Mouse (Mus musculus): ENCODE results near the gene Nwd1. TPM values are rescaled to one million over a fixed set of nuclear protein-coding genes. Genes with fewer than 3 reads are reported as not detected.

The Nwd1 gene
- polyA plus RNA-seq, 1 experiment from 2014 or later: 0.09 TPM

DNA sequence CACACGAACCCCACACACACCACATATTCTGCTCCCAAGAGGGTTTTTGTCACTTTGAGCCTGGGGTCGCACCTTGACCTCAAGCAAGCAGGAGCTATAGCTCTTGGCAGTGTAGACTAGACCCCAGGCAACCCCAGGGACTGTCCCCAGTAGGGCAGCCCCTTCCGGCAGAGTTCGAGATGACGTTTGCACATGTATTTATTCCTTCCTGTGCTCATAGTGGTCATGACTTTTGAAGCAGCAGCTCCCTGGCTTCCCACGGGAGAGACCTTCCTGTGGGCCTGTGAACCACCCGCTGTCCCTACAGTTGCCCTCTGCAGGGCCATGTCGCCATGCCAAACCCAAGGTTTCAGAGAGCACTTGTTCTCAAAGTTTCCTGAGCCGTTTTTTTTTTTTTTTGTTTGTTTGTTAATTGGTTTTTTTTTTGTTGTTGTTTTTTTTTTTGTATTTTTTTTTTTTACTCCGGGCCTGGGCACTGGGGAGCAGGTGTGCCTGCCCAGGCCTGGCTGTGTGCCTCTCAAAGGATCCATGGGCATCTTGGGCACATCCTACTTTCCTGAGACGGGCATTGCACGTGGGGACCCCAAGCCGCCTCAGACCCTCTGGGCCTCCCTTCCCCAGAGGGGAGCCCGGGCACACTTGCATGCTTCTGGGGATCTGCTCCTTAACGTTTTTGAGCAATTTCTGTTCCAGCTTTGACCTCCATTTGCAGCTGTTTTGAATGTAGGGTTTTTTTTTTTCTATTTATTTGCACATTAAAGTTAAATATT, 111.1 kb downstream of the Nwd1 start:
- H3K36me3 ChIP-seq (ENCODE audit: insufficient read depth, low read length): peaks cover 53% of the 10 kb centered on the region
- ATAC-seq (ENCODE audit: low FRiP score, low TSS enrichment): no peak
- no peaks in the 10 kb centered on the region for H3K4me1 ChIP-seq (ENCODE audit: insufficient read depth, low read length)
- no peak overlapping the region for H3K4me2 ChIP-seq (replicated peaks; ENCODE audit: low read depth, low read length)
- no peak overlapping the region for H3K27ac ChIP-seq (ENCODE audit: low read length)
- no peak overlapping the region for H3K4me3 ChIP-seq (ENCODE audit: low read length)
- H3K9me3 ChIP-seq (ENCODE audit: low read length): no peaks in the 10 kb centered on the region
- H3K9ac ChIP-seq (replicated peaks; ENCODE audit: low read length): no peak overlapping the region
- no peaks in the 10 kb centered on the region for H3K27me3 ChIP-seq (ENCODE audit: insufficient read depth, low read length)
- 88% methylated on average over 15 of the region's 15 CpGs for WGBS

- Histone ChIP-seq H3K9me3 (ENCODE audit: low read length) (no peaks in the 10 kb centered on the region), H3K36me3 (ENCODE audit: insufficient read depth, low read length) (peaks cover 46% of the 10 kb centered on the region), H3K4me1 (ENCODE audit: insufficient read depth, low read length) (no peaks in the 10 kb centered on the region), H3K27ac (ENCODE audit: low read length) (no peak overlapping the region), H3K4me2 (replicated peaks; ENCODE audit: low read depth, low read length) (no peak overlapping the region), H3K4me3 (ENCODE audit: low read length) (no peak overlapping the region), H3K9ac (replicated peaks; ENCODE audit: low read length) (no peak overlapping the region), H3K27me3 (ENCODE audit: insufficient read depth, low read length) (no peaks in the 10 kb centered on the region)
- no peak for ATAC-seq (ENCODE audit: low FRiP score, low TSS enrichment)
These were observed 111.8 kb downstream of the Nwd1 start for GRCm38 (mm10) chr8:72758310-72758709.

DNA sequence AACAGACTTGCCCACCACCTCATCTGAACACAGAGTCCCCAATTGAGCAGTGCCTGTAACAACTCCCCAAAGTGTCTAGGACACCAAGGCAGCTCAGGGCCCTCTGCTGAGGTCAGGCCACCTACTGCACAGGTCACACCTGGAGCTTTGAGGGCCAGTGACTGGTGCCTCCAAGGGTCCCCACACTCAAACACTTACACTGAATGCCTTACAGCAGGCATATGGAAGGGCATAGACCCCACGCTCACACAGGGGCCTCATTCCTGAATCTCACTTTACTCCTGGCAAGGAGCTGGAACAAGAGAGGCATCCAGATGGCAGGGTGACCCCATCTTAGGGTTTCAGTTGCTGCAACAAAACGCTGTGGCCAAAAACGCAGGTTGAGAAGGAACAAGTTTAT, 113.7 kb downstream of the Nwd1 start:
- Histone ChIP-seq H3K4me3 (ENCODE audit: low read length) (no peak overlapping the region), H3K27ac (ENCODE audit: low read length) (no peak overlapping the region), H3K9me3 (ENCODE audit: low read length) (no peaks in the 10 kb centered on the region), H3K4me1 (ENCODE audit: insufficient read depth, low read length) (no peaks in the 10 kb centered on the region), H3K4me2 (replicated peaks; ENCODE audit: low read depth, low read length) (no peak overlapping the region), H3K27me3 (ENCODE audit: insufficient read depth, low read length) (no peaks in the 10 kb centered on the region), H3K36me3 (ENCODE audit: insufficient read depth, low read length) (peaks cover 36% of the 10 kb centered on the region), H3K9ac (replicated peaks; ENCODE audit: low read length) (no peak overlapping the region)
- 84% methylated on average over 3 of the region's 3 CpGs for WGBS
- no peak for ATAC-seq (ENCODE audit: low FRiP score, low TSS enrichment)

DNA sequence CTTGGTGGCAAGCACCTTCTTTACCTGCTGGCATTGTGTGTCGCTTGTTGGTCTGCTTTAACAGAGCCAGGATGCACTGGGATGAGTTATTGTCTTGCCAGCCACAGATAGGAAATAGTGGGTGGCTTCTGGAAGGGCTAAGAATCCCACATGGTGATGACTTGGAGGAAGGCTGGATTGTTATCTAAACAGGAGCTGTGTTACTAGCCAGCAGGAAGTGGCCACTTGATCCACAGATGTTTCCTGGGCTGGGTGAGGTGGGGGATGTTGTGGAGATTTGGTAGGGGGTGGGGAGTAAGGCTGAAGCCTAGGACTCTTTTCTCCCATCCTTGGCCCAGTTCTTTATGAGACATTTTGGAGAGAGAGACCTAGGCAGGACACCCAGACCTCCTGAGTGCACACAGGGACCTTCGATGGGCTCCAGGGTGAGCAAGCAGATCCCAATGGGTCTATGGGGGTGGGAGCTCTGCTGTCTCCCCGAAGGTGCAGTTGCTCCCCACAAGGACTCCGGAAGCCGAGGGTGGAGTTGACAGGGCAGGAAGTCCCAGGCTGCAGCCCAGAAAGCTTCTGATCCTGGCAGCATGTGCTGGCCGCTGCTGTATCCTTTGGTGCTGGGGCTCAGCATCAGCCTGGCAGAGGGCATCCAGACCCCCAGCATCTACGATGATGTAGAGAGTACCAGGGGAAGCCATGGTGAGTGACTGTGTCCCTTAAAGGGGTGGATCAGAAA, 115.0 kb downstream of the Nwd1 start, which contains the start of gene F2rl3:
F2rl3 (plus strand) TSS at position 559 of the 730 bp plus-strand sequence.
- Histone ChIP-seq H3K9me3 (ENCODE audit: low read length) (no peaks in the 10 kb centered on the region), H3K4me3 (ENCODE audit: low read length) (no peak within 1 kb of the TSS), H3K4me2 (replicated peaks; ENCODE audit: low read depth, low read length) (peak within 1 kb of the TSS; percentile 0; the same call in 1 of the 2 replicates), H3K27ac (ENCODE audit: low read length) (peak within 1 kb of the TSS; percentile 50; the same call in 1 of the 2 replicates), H3K36me3 (ENCODE audit: insufficient read depth, low read length) (peaks cover 24% of the 10 kb centered on the region), H3K27me3 (ENCODE audit: insufficient read depth, low read length) (no peaks in the 10 kb centered on the region), H3K4me1 (ENCODE audit: insufficient read depth, low read length) (no peaks in the 10 kb centered on the region), H3K9ac (replicated peaks; ENCODE audit: low read length) (0 out of 2 replicates have a peak within 1 kb of the TSS, but pooled peaks have one; percentile 14)
- ATAC-seq (ENCODE audit: low FRiP score, low TSS enrichment): no peak
- 72% methylated on average over 7 of the region's 7 CpGs for WGBS

DNA sequence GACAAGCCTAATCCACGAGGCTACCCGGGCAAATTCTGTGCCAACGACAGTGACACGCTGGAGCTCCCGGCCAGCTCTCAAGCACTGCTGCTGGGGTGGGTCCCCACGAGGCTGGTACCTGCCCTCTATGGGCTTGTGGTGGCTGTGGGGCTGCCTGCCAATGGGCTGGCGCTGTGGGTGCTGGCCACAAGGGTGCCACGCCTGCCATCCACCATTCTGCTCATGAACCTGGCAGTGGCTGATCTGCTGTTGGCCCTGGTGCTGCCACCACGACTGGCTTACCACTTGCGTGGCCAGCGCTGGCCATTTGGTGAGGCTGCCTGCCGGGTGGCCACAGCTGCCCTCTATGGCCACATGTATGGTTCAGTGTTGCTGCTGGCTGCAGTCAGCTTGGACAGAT, 115.8 kb downstream of the Nwd1 start:
- 86% methylated on average over 12 of the region's 12 CpGs for WGBS
- H3K9me3 ChIP-seq (ENCODE audit: low read length): no peaks in the 10 kb centered on the region
- no peak overlapping the region for H3K9ac ChIP-seq (replicated peaks; ENCODE audit: low read length)
- H3K27ac ChIP-seq (ENCODE audit: low read length): 0 out of 2 replicates have a peak overlapping the region, but pooled peaks have one; percentile 38
- H3K27me3 ChIP-seq (ENCODE audit: insufficient read depth, low read length): no peaks in the 10 kb centered on the region
- 0 out of 2 replicates have a peak, but pooled peaks cover 8% of the 10 kb centered on the region for H3K4me1 ChIP-seq (ENCODE audit: insufficient read depth, low read length)
- no peak for ATAC-seq (ENCODE audit: low FRiP score, low TSS enrichment)
- no peak overlapping the region for H3K4me3 ChIP-seq (ENCODE audit: low read length)
- H3K4me2 ChIP-seq (replicated peaks; ENCODE audit: low read depth, low read length): peak overlapping the region; percentile 0; the same call in 1 of the 2 replicates
- peaks cover 16% of the 10 kb centered on the region for H3K36me3 ChIP-seq (ENCODE audit: insufficient read depth, low read length)

GRCm38 (mm10) chr8:72765696-72766095, 119.2 kb downstream of the Nwd1 start:
- 79% methylated on average over 4 of the region's 4 CpGs for WGBS
- no peak overlapping the region for H3K4me3 ChIP-seq (ENCODE audit: low read length)
- ATAC-seq (ENCODE audit: low FRiP score, low TSS enrichment): no peak
- H3K36me3 ChIP-seq (ENCODE audit: insufficient read depth, low read length): no peaks in the 10 kb centered on the region
- no peak overlapping the region for H3K27ac ChIP-seq (ENCODE audit: low read length)
- H3K9me3 ChIP-seq (ENCODE audit: low read length): no peaks in the 10 kb centered on the region
- H3K4me2 ChIP-seq (replicated peaks; ENCODE audit: low read depth, low read length): no peak overlapping the region
- H3K9ac ChIP-seq (replicated peaks; ENCODE audit: low read length): no peak overlapping the region
- no peaks in the 10 kb centered on the region for H3K27me3 ChIP-seq (ENCODE audit: insufficient read depth, low read length)
- 0 out of 2 replicates have a peak, but pooled peaks cover 8% of the 10 kb centered on the region for H3K4me1 ChIP-seq (ENCODE audit: insufficient read depth, low read length)

DNA sequence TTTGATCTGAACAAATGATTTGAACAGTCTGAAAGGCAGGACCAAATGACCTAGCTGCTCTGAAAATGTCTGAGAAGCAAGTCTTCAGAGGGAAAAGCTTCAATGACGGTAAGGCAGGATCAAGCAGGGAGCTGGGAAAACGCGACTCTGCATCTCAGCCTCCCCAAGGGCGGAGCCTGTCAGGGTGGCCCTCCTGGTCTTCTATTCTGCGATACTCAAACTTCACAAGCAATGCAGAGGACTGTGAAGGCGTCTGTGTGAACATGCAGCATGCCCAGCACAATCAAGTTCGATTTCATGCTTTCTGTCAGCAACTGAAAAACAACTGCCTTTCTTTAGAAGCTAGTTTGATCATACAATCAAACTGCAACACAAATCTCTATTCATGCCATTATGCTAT, 120.3 kb downstream of the Nwd1 start:
- Histone ChIP-seq H3K4me2 (replicated peaks; ENCODE audit: low read depth, low read length) (no peak overlapping the region), H3K9ac (replicated peaks; ENCODE audit: low read length) (no peak overlapping the region)

More for the DNA sequence above, 120.3 kb downstream of the Nwd1 start:
- no peaks in the 10 kb centered on the region for H3K9me3 ChIP-seq (ENCODE audit: low read length)
- no peaks in the 10 kb centered on the region for H3K27me3 ChIP-seq (ENCODE audit: insufficient read depth, low read length)
- no peak overlapping the region for H3K4me3 ChIP-seq (ENCODE audit: low read length)
- 0 out of 2 replicates have a peak, but pooled peaks cover 8% of the 10 kb centered on the region for H3K4me1 ChIP-seq (ENCODE audit: insufficient read depth, low read length)
- no peak for ATAC-seq (ENCODE audit: low FRiP score, low TSS enrichment)
- H3K36me3 ChIP-seq (ENCODE audit: insufficient read depth, low read length): no peaks in the 10 kb centered on the region
- 0 out of 2 replicates have a peak overlapping the region, but pooled peaks have one; percentile 14 for H3K27ac ChIP-seq (ENCODE audit: low read length)
- WGBS: 35% methylated on average over 7 of the region's 7 CpGs

Small RNAs within 50 kb of the gene (microRNA-seq; reads per million reads assigned to microRNA genes)
- gene Gm26237: not detected

Other genes with a start within 250 kb of the Nwd1 start
- gene Eps15l1, start 225.3 kb upstream of the Nwd1 start, polyA plus RNA-seq (2015; fragmentation: Nextera tagmentation; extraction: Ambion mirVana): 61.3 and 62.7 TPM in 2 replicates
- 2.0 and 2.1 TPM in 2 replicates for gene Calr3, start 202.8 kb upstream of the Nwd1 start, polyA plus RNA-seq (2015; fragmentation: Nextera tagmentation; extraction: Ambion mirVana)
- 17.9 and 19.1 TPM in 2 replicates for gene 1700030K09Rik, start 202.8 kb upstream of the Nwd1 start, polyA plus RNA-seq (2015; fragmentation: Nextera tagmentation; extraction: Ambion mirVana)
- gene Cherp, start 171.5 kb upstream of the Nwd1 start, polyA plus RNA-seq (2015; fragmentation: Nextera tagmentation; extraction: Ambion mirVana): 64.6 and 87.9 TPM in 2 replicates
- gene Slc35e1, start 154.1 kb upstream of the Nwd1 start, polyA plus RNA-seq (2015; fragmentation: Nextera tagmentation; extraction: Ambion mirVana): 8.0 and 10.1 TPM in 2 replicates
- 18.7 and 18.9 TPM in 2 replicates for gene Med26, start 98.4 kb upstream of the Nwd1 start, polyA plus RNA-seq (2015; fragmentation: Nextera tagmentation; extraction: Ambion mirVana)
- 114 and 116 TPM in 2 replicates for gene Smim7, start 75.6 kb upstream of the Nwd1 start, polyA plus RNA-seq (2015; fragmentation: Nextera tagmentation; extraction: Ambion mirVana)
- 25.2 and 26.3 TPM in 2 replicates for gene Tmem38a, start 74.7 kb upstream of the Nwd1 start, polyA plus RNA-seq (2015; fragmentation: Nextera tagmentation; extraction: Ambion mirVana)
- gene Sin3b, start 76.6 kb downstream of the Nwd1 start, polyA plus RNA-seq (2015; fragmentation: Nextera tagmentation; extraction: Ambion mirVana): 162 and 182 TPM in 2 replicates
- gene F2rl3, start 115.2 kb downstream of the Nwd1 start, polyA plus RNA-seq (2015; fragmentation: Nextera tagmentation; extraction: Ambion mirVana): 4.6 and 5.2 TPM in 2 replicates